Mouse (Mus musculus): ENCODE results near the gene Stap2. TPM values are rescaled to one million over a fixed set of nuclear protein-coding genes. Genes with fewer than 3 reads are reported as not detected.
A peak's percentile ranks its signal among the peaks of the same experiment; 100 is the strongest.

Stap2 gene
- polyA plus RNA-seq, 1 experiment from 2014 or later = 5.0 TPM

DNA sequence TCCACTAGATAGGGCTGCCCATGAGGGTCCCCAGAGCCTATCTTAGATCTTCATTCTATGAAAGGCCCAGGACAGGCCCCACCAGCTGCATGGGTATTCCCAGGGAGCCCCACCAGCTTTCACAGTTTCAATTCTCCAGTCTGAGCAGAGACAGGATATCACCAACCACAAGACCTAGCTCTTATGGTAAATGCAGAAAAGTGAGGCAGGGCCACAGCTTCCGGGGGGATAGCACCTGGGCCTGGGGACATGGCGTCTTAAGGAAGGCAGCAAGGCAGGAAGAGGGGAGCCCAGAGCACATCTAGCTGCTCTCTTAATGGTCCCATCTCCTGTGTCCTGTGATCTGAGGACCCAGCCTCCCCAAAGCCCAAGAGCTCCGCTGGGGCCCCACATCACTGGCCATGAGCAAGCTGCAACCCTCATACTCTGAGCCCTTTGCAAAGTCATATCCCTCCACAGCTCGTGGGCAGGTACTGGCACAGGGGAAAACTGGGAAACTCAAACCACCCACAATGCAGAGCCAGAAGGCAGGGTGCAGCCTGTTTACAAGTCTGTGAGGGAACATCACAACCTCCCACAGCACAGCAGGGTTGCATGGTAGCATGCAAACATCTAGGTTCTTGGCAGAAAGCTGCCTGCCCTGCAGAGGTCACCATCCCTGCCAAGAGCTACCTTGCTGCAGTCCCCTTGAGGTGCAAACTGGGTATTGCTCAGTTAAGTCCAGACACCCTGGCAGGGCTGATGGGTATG lies 16.0 kb upstream of the Stap2 start:
- Histone ChIP-seq H3K36me3 (ENCODE audit: control insufficient read depth, insufficient read depth, low read length) (peaks cover 42% of the 10 kb centered on the region), H3K4me3 (ENCODE audit: low read depth, low read length) (no peak overlapping the region), H3K27ac (ENCODE audit: low read depth, low read length) (no peak overlapping the region; the same call in 1 of the 2 replicates), H3K9ac (ENCODE audit: low read length) (no peak overlapping the region), H3K4me1 (ENCODE audit: control insufficient read depth, insufficient read depth, low read length) (no peaks in the 10 kb centered on the region), H3K9me3 (replicated peaks; ENCODE audit: control insufficient read depth, low read length) (no peaks in the 10 kb centered on the region), H3K27me3 (replicated peaks; ENCODE audit: control insufficient read depth, insufficient read depth, low read length) (no peaks in the 10 kb centered on the region), H3K4me2 (ENCODE audit: low read length) (no peak overlapping the region)
- DNase-seq (ENCODE audit: low spot score) = no peak
- no peak for ATAC-seq
- 93% methylated on average over 4 of the region's 4 CpGs for WGBS

DNA sequence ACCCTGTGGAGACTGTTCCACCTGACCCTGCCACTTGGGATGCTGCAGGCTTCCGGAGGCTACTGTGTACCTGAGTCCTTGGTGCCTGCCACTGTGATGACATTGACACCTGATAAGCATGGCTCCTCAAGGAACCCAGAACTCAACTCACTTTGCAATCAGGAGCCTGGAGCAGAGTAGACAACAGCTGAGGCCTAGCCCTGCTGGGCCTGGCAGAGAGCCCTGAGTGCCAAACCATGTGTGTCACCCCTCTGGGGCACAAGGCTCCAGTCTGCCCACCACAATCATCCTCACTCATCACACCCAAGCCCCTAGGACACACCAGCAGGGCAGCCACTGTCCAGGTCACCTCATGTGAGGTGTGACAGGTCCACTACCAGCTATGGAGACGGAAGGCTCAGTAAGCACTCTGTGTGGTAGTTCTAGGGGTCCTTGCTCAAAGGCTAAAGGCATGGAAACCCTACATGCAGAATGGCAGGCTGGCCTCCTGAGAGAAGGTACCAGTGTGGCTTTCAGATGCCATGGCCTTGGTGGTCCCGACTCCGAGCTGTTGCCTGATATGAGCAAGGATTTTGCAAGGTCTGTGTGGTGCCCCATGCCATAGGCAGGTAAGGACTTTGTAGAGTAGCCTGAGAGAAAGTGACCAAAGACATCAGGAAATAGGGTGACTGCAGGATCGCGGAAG lies 15.2 kb upstream of the Stap2 start:
- no peaks in the 10 kb centered on the region for H3K9me3 ChIP-seq (replicated peaks; ENCODE audit: control insufficient read depth, low read length)
- H3K27ac ChIP-seq (ENCODE audit: low read depth, low read length) = no peak overlapping the region; the same call in 1 of the 2 replicates
- no peak for DNase-seq (ENCODE audit: low spot score)
- no peaks in the 10 kb centered on the region for H3K27me3 ChIP-seq (replicated peaks; ENCODE audit: control insufficient read depth, insufficient read depth, low read length)
- H3K36me3 ChIP-seq (ENCODE audit: control insufficient read depth, insufficient read depth, low read length) = peaks cover 50% of the 10 kb centered on the region
- no peak for ATAC-seq
- no peak overlapping the region for H3K4me3 ChIP-seq (ENCODE audit: low read depth, low read length)
- H3K9ac ChIP-seq (ENCODE audit: low read length) = no peak overlapping the region
- no peaks in the 10 kb centered on the region for H3K4me1 ChIP-seq (ENCODE audit: control insufficient read depth, insufficient read depth, low read length)
- no peak overlapping the region for H3K4me2 ChIP-seq (ENCODE audit: low read length)
- WGBS = 95% methylated on average over 6 of the region's 6 CpGs

GRCm38 (mm10) chr17:56018347-56019131 lies 13.2 kb upstream of the Stap2 start:
- no peak overlapping the region for H3K4me3 ChIP-seq (ENCODE audit: low read depth, low read length)
- H3K27ac ChIP-seq (ENCODE audit: low read depth, low read length) = no peak overlapping the region
- ATAC-seq = peak; percentile 27; the same call in 1 of the 2 replicates

GRCm38 (mm10) chr17:56017848-56018247 lies 12.5 kb upstream of the Stap2 start:
- Histone ChIP-seq H3K27ac (ENCODE audit: low read depth, low read length) (no peak overlapping the region), H3K4me3 (ENCODE audit: low read depth, low read length) (no peak overlapping the region), H3K27me3 (replicated peaks; ENCODE audit: control insufficient read depth, insufficient read depth, low read length) (no peaks in the 10 kb centered on the region), H3K9ac (ENCODE audit: low read length) (no peak overlapping the region), H3K36me3 (ENCODE audit: control insufficient read depth, insufficient read depth, low read length) (peaks cover 73% of the 10 kb centered on the region), H3K4me2 (ENCODE audit: low read length) (no peak overlapping the region), H3K4me1 (ENCODE audit: control insufficient read depth, insufficient read depth, low read length) (no peaks in the 10 kb centered on the region), H3K9me3 (replicated peaks; ENCODE audit: control insufficient read depth, low read length) (no peaks in the 10 kb centered on the region)
- 92% methylated on average over 7 of the region's 7 CpGs for WGBS
- no peak for DNase-seq (ENCODE audit: low spot score)
- ATAC-seq = no peak

More at GRCm38 (mm10) chr17:56018347-56019131, 13.2 kb upstream of the Stap2 start:
- peak; percentile 36 for DNase-seq (ENCODE audit: low spot score)
- H3K36me3 ChIP-seq (ENCODE audit: control insufficient read depth, insufficient read depth, low read length) = peaks cover 67% of the 10 kb centered on the region
- WGBS = 77% methylated on average over 20 of the region's 20 CpGs
- H3K4me1 ChIP-seq (ENCODE audit: control insufficient read depth, insufficient read depth, low read length) = no peaks in the 10 kb centered on the region
- no peaks in the 10 kb centered on the region for H3K27me3 ChIP-seq (replicated peaks; ENCODE audit: control insufficient read depth, insufficient read depth, low read length)
- H3K4me2 ChIP-seq (ENCODE audit: low read length) = no peak overlapping the region
- no peaks in the 10 kb centered on the region for H3K9me3 ChIP-seq (replicated peaks; ENCODE audit: control insufficient read depth, low read length)
- no peak overlapping the region for H3K9ac ChIP-seq (ENCODE audit: low read length)

DNA sequence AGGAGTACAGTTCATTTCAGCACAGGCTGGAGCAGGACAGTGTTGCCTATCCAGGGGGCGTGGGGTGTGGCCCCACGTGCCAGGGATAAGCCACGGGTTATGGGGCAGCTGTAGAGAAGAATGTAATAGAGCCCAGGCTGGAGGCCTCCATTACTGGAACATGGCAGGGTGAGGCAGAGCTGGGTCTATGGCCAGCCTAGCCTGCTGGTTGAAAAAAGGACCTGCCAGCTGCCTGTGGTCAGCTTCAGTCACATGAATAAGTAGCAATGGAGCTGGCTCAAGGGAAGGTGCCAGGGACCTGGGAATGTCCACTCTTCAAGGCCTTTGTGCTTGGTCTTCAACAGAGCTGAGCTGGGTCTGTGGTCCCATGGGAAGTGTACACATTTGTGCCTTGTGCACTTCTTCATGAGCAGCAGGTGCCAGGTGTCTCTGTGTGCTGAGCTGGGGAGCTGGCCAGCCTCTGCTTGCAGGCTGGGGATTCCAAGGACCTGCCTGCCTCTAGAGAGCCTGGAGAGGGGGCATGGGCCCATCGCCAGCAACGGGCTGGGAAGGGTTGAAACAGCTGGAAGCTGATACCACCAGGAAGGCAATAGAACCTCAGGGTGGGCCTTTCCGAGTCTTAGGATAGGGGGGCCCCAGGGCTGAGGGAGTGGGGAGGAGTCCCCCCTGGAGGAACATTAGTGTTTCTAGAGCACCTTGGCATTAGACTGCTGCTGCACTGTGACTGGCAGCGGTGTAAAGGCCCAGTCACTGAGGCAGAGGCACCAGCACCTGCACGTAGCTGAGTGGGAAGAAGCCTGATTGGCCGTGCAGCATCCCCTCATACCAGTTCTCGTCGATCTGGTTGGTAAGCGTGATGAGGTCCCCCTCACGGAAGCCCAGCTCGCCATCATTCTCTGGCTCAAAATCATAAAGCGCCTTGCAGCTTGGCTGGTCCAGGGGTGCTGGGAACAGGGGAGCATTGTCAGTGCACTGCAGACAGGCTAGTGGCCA lies 11.7 kb upstream of the Stap2 start:
- ATAC-seq (no peak), DNase-seq (ENCODE audit: low spot score) (no peak)
- Histone ChIP-seq H3K36me3 (ENCODE audit: control insufficient read depth, insufficient read depth, low read length) (peaks cover 79% of the 10 kb centered on the region), H3K4me1 (ENCODE audit: control insufficient read depth, insufficient read depth, low read length) (no peaks in the 10 kb centered on the region), H3K4me2 (ENCODE audit: low read length) (no peak overlapping the region), H3K9me3 (replicated peaks; ENCODE audit: control insufficient read depth, low read length) (no peaks in the 10 kb centered on the region), H3K4me3 (ENCODE audit: low read depth, low read length) (no peak overlapping the region), H3K27ac (ENCODE audit: low read depth, low read length) (no peak overlapping the region), H3K9ac (ENCODE audit: low read length) (no peak overlapping the region), H3K27me3 (replicated peaks; ENCODE audit: control insufficient read depth, insufficient read depth, low read length) (no peaks in the 10 kb centered on the region)
- 85% methylated on average over 15 of the region's 15 CpGs for WGBS

DNA sequence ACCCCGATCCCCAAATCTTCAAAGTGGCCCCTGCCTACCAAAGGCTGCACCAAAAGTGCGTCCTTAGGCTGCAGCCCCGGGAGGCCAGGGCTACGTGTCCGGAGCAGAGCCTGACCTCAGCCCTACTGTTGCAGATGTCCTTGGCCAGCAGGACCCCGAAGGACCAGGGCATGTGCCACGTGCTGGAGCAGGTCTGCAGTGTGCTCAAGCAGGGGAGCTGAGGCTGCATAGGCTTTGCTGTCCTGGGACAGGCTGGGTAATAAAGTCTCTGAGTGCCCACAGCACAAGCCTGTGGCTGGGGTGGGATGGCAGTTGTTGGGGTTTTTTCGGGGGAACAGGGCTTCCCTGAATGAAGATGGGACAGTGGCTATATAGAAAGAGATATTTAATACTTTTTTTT lies 11.0 kb upstream of the Stap2 start:
- Histone ChIP-seq H3K27ac (ENCODE audit: low read depth, low read length) (no peak overlapping the region), H3K9me3 (replicated peaks; ENCODE audit: control insufficient read depth, low read length) (no peaks in the 10 kb centered on the region), H3K4me3 (ENCODE audit: low read depth, low read length) (no peak overlapping the region), H3K27me3 (replicated peaks; ENCODE audit: control insufficient read depth, insufficient read depth, low read length) (no peaks in the 10 kb centered on the region), H3K36me3 (ENCODE audit: control insufficient read depth, insufficient read depth, low read length) (peaks cover 86% of the 10 kb centered on the region), H3K9ac (ENCODE audit: low read length) (no peak overlapping the region), H3K4me2 (ENCODE audit: low read length) (no peak overlapping the region), H3K4me1 (ENCODE audit: control insufficient read depth, insufficient read depth, low read length) (no peaks in the 10 kb centered on the region)
- DNase-seq (ENCODE audit: low spot score) (no peak), ATAC-seq (no peak)
- WGBS = 88% methylated on average over 8 of the region's 8 CpGs

GRCm38 (mm10) chr17:56015293-56015692 lies 9.9 kb upstream of the Stap2 start:
- no peak overlapping the region for H3K9ac ChIP-seq (ENCODE audit: low read length)
- no peaks in the 10 kb centered on the region for H3K27me3 ChIP-seq (replicated peaks; ENCODE audit: control insufficient read depth, insufficient read depth, low read length)
- no peaks in the 10 kb centered on the region for H3K9me3 ChIP-seq (replicated peaks; ENCODE audit: control insufficient read depth, low read length)
- no peak overlapping the region for H3K27ac ChIP-seq (ENCODE audit: low read depth, low read length)
- H3K4me3 ChIP-seq (ENCODE audit: low read depth, low read length) = no peak overlapping the region
- 94% methylated on average over 9 of the region's 9 CpGs for WGBS
- DNase-seq (ENCODE audit: low spot score) (no peak), ATAC-seq (no peak)
- H3K36me3 ChIP-seq (ENCODE audit: control insufficient read depth, insufficient read depth, low read length) = peaks cover 89% of the 10 kb centered on the region
- peaks cover 4% of the 10 kb centered on the region for H3K4me1 ChIP-seq (ENCODE audit: control insufficient read depth, insufficient read depth, low read length)
- no peak overlapping the region for H3K4me2 ChIP-seq (ENCODE audit: low read length)

DNA sequence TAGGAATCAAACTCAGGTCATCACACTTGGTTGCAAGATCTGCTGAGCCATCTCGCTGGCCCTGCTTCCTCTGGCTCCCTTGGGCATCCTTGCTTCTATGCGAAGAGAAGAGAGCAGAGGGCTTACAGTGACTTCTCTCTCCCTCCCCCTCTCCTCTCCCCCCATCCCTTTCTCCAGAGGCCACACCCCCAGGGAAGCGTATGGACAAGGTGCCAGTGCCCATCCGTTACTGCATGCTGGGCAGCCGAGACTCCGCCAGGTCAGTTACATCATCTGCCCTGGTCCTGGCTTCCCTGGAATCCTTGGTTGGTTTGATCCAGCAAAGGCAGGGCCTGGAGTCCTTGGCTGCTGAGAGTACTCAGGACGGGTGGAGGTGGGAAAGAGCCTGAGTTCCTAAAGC lies 6.1 kb upstream of the Stap2 start:
- H3K27ac ChIP-seq (ENCODE audit: low read depth, low read length) = no peak overlapping the region
- H3K36me3 ChIP-seq (ENCODE audit: control insufficient read depth, insufficient read depth, low read length) = peaks cover 53% of the 10 kb centered on the region
- no peaks in the 10 kb centered on the region for H3K9me3 ChIP-seq (replicated peaks; ENCODE audit: control insufficient read depth, low read length)
- peaks cover 15% of the 10 kb centered on the region for H3K4me1 ChIP-seq (ENCODE audit: control insufficient read depth, insufficient read depth, low read length)
- H3K4me2 ChIP-seq (ENCODE audit: low read length) = no peak overlapping the region
- H3K27me3 ChIP-seq (replicated peaks; ENCODE audit: control insufficient read depth, insufficient read depth, low read length) = no peaks in the 10 kb centered on the region
- H3K9ac ChIP-seq (ENCODE audit: low read length) = no peak overlapping the region; the same call in 1 of the 2 replicates
- WGBS = 91% methylated on average over 7 of the region's 7 CpGs
- DNase-seq (ENCODE audit: low spot score) (no peak), ATAC-seq (no peak)
- H3K4me3 ChIP-seq (ENCODE audit: low read depth, low read length) = no peak overlapping the region

Measured in forebrain, embryonic 14.5 days (tissue).